23 mouse cellular contexts compared by ENCODE assay signal in the genomic region with DNA sequence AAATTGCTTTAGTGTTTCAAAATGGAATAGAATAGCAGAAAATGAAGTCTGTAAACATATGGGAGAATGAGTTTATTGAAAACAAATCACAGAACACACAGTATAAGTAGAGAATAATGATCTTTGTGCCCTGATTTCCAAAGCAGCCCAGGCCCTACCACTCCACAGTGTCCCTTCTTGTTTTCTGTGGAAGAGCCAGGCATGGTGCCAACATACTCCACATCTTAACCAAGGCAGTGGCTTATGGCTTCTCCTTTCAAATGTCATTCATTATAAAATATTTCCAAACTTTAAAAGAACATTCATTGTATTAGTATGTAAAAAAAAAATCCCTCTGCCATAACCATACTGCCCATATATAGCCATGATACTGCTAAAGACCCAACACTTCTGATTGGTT. TPM values are rescaled to one million over a fixed set of nuclear protein-coding genes. Genes with fewer than 3 reads are reported as not detected.
DNase-seq lines count a peak whose midpoint lies in the region; ATAC-seq lines count a peak whose summit lies in the region.
"Had no signal": no experiment of that assay in that cellular context is flagged by ENCODE, and none has a peak within 500 bp of the region (broad histone marks: within the 10 kb centered on the region; RNA-seq: fewer than 3 reads in every experiment).

No protein-coding gene starts in this region.

- no peak overlapping the region for H3K4me3 ChIP-seq in midbrain, embryonic 14.5 days (replicated peaks; ENCODE audit: low read depth, low read length)
- H3K4me3 ChIP-seq in midbrain, embryonic 15.5 days: no peak overlapping the region
- H3K4me3 ChIP-seq: forebrain, embryonic 12.5 days; heart, adult 2 months; intestine, embryonic 15.5 days; kidney, embryonic 15.5 days; limb, embryonic 13.5 days had no signal

- H3K9me3 ChIP-seq in midbrain, embryonic 14.5 days (ENCODE audit: control insufficient read depth, low read length): no peaks in the 10 kb centered on the region
- no peaks in the 10 kb centered on the region for H3K9me3 ChIP-seq in midbrain, embryonic 15.5 days
- H3K9me3 ChIP-seq: forebrain, embryonic 12.5 days; intestine, embryonic 15.5 days; kidney, embryonic 15.5 days; limb, embryonic 13.5 days had no signal

- H3K9ac ChIP-seq in midbrain, embryonic 14.5 days (replicated peaks; ENCODE audit: low read length): no peak overlapping the region
- H3K9ac ChIP-seq in midbrain, embryonic 15.5 days: no peak overlapping the region
- H3K9ac ChIP-seq: forebrain, embryonic 12.5 days; hindbrain, embryonic 14.5 days; intestine, embryonic 15.5 days; kidney, embryonic 15.5 days; limb, embryonic 13.5 days; liver, embryonic 14.5 days; lung, embryonic 14.5 days had no signal

- ATAC-seq in midbrain, embryonic 14.5 days (ENCODE audit: low FRiP score, low TSS enrichment): no peak
- ATAC-seq in midbrain, embryonic 15.5 days (replicated peaks): no peak
- ATAC-seq: intestine, embryonic 15.5 days had no signal

- H3K27me3 ChIP-seq in midbrain, embryonic 14.5 days (ENCODE audit: control insufficient read depth, insufficient read depth, low read length): no peaks in the 10 kb centered on the region
- H3K27me3 ChIP-seq in midbrain, embryonic 15.5 days (replicated peaks): no peaks in the 10 kb centered on the region
- H3K27me3 ChIP-seq: forebrain, embryonic 12.5 days; intestine, embryonic 15.5 days; kidney, embryonic 15.5 days; limb, embryonic 13.5 days had no signal

- H3K36me3 ChIP-seq in midbrain, embryonic 14.5 days (ENCODE audit: control insufficient read depth, insufficient read depth, low read length): no peaks in the 10 kb centered on the region
- no peaks in the 10 kb centered on the region for H3K36me3 ChIP-seq in midbrain, embryonic 15.5 days (replicated peaks)
- H3K36me3 ChIP-seq: forebrain, embryonic 12.5 days; intestine, embryonic 15.5 days; kidney, embryonic 15.5 days; limb, embryonic 13.5 days had no signal

- H3K4me1 ChIP-seq in midbrain, embryonic 14.5 days (ENCODE audit: control insufficient read depth, insufficient read depth, low read length): 0 out of 2 replicates have a peak, but pooled peaks cover 3% of the 10 kb centered on the region
- no peaks in the 10 kb centered on the region; the same call in 1 of the 2 replicates for H3K4me1 ChIP-seq in midbrain, embryonic 15.5 days

- DNase-seq in kidney, postnatal 10 days: peak; percentile 16
- no peak for DNase-seq in kidney, adult 11 months
- DNase-seq in midbrain, embryonic 14.5 days: peak; percentile 29
- peak; percentile 17 for DNase-seq in NIH3T3 (ENCODE audit: low read depth)
- peak; percentile 13 for DNase-seq in brain, adult 2 months (ENCODE audit: low read depth, low spot score)
- DNase-seq in gastrocnemius, postnatal 10 days: no peak
- DNase-seq: adrenal gland, postnatal 14 days; cerebellum, adult 9-10 months; gastrocnemius, postnatal 36 days; heart, adult 2 months; layer of hippocampus, postnatal 36 days; lung, embryonic 14.5 days; thymus, adult 2 months; thymus, postnatal 4 days had no signal

- no peak overlapping the region for H3K4me2 ChIP-seq in midbrain, embryonic 14.5 days (ENCODE audit: low read length)
- no peak overlapping the region for H3K4me2 ChIP-seq in midbrain, embryonic 15.5 days
- H3K4me2 ChIP-seq: forebrain, embryonic 12.5 days; hindbrain, embryonic 14.5 days; intestine, embryonic 15.5 days; kidney, embryonic 15.5 days; limb, embryonic 13.5 days; lung, embryonic 14.5 days had no signal

- H3K27ac ChIP-seq in midbrain, embryonic 14.5 days (replicated peaks; ENCODE audit: low read depth, low read length): no peak overlapping the region
- H3K27ac ChIP-seq in midbrain, embryonic 15.5 days: no peak overlapping the region
- H3K27ac ChIP-seq: forebrain, embryonic 12.5 days; heart, adult 2 months; hindbrain, embryonic 14.5 days; intestine, embryonic 15.5 days; kidney, embryonic 15.5 days; limb, embryonic 13.5 days; liver, embryonic 14.5 days; stomach, postnatal 0 days had no signal

RNA-seq across cellular contexts. Expression of a gene that starts 42.9 kb away (rescaled TPM):
- polyA plus RNA-seq in midbrain, embryonic 14.5 days (2014; fragmentation: Nextera tagmentation; extraction: Ambion mirVana): 10.5 and 16.8 TPM in 2 replicates
- polyA plus RNA-seq in midbrain, embryonic 15.5 days (2015; fragmentation: Nextera tagmentation; extraction: Ambion mirVana): 17.1 and 19.7 TPM in 2 replicates
- total RNA-seq in gastrocnemius, postnatal 10 days (2021): 10 to 100 TPM in 1 of 2 experiments, 1 to 10 TPM in 1; 8.0 to 10.0 TPM
- total RNA-seq: MEL had no signal

Comparison
In these comparisons a context has a peak if more than half of its experiments do, and no peak if none do; other contexts are left out.
1. DNase-seq: peak in kidney, postnatal 10 days (single experiment), midbrain, embryonic 14.5 days (single experiment), NIH3T3 (single experiment) and brain, adult 2 months (single experiment); none in kidney, adult 11 months (single experiment) and gastrocnemius, postnatal 10 days (single experiment).